Mouse (Mus musculus) embryonic facial prominence, embryonic 13.5 days (tissue): ENCODE measurements around the gene Clrn1. TPM values are rescaled to one million over a fixed set of nuclear protein-coding genes. Genes with fewer than 3 reads are reported as not detected.
"Not testable (repeated sequence)": the region's sequence is repeated elsewhere in the genome, so short reads cannot be mapped to it uniquely, and the experiment has no call there.

Source experiments
- ATAC-seq: fragments of 200-750 bp; cut with Nextera tagmentation; 2 replicates; pipeline ENCODE4 v1.8.0; 2017; ENCODE audit warnings: low read depth; ENCODE audit not compliant: insufficient number of reproducible peaks, insufficient read depth, low FRiP score, low TSS enrichment
- H3K27ac ChIP-seq: fragments of 300-500 bp; sonication (generic); 2 replicates; pipeline ENCODE4 v1.5.1; 2015; ENCODE audit warnings: moderate library complexity, mild to moderate bottlenecking, inconsistent platforms
- H3K27me3 ChIP-seq: fragments of 300-500 bp; sonication (generic); 2 replicates; pipeline ENCODE4 v1.6.1; 2015; ENCODE audit warnings: mild to moderate bottlenecking, inconsistent platforms
- H3K36me3 ChIP-seq: fragments of 300-500 bp; sonication (generic); 2 replicates; pipeline ENCODE4 v1.6.1; 2015; ENCODE audit warnings: mild to moderate bottlenecking, inconsistent platforms
- H3K4me1 ChIP-seq: fragments of 300-500 bp; sonication (generic); 2 replicates; pipeline ENCODE4 v1.6.1; 2015; ENCODE audit warnings: inconsistent platforms
- H3K4me2 ChIP-seq: fragments of 300-500 bp; sonication (generic); 2 replicates; pipeline ENCODE4 v1.6.1; 2015; ENCODE audit warnings: moderate library complexity, mild to moderate bottlenecking, inconsistent platforms
- H3K4me3 ChIP-seq: fragments of 300-500 bp; sonication (generic); 2 replicates; pipeline ENCODE4 v1.5.1; 2015; ENCODE audit warnings: mild to moderate bottlenecking, inconsistent platforms
- H3K9ac ChIP-seq: fragments of 300-500 bp; sonication (generic); 2 replicates; pipeline ENCODE4 v1.6.1; 2015; ENCODE audit warnings: mild to moderate bottlenecking, inconsistent platforms
- H3K9me3 ChIP-seq: fragments of 300-500 bp; sonication (generic); 2 replicates; pipeline ENCODE4 v1.6.1; 2016; ENCODE audit warnings: inconsistent platforms
- WGBS: fragments of 180-500 bp; shearing (Covaris S2); methylation state at CpG from one replicate; pipeline ENCODE4 v1.1.7; 2015; ENCODE audit warnings: mixed read lengths; 5-methylcytosine and 5-hydroxymethylcytosine counted together
- polyA plus RNA-seq: library from polyadenylated mRNA; unstranded; fragments of >200 nt; fragmentation: Nextera tagmentation; extraction: Ambion mirVana; gene quantifications from 2 replicates; pipeline ENCODE4 v1.2.1, GENCODE M21; 2015

The Clrn1 gene
- polyA plus RNA-seq, 1 experiment from 2014 or later, result 2.7 TPM

DNA sequence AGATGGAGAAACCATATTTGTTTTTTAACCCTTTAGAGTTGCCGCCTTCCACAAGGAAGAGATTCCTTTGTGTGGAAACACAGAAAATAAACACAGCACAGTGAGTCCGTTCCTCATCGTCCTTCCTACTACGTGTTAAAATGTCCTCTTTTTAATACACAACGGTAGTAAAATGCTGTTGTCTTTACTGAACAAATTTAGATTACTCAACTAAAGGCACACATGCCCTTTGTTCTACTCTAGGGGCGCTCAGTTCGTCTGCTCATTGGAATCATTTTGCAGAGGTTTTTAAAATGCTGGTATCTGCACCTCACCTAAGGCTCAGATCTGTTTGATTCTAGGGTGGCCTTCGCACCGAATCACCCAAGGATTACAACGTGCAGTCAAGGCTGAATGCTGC lies 2.6 kb upstream of the Clrn1 start:
- Histone ChIP-seq H3K4me3 (no peak overlapping the region), H3K9ac (no peak overlapping the region), H3K4me2 (no peak overlapping the region), H3K27me3 (no peaks in the 10 kb centered on the region; the same call in 1 of the 2 replicates), H3K27ac (no peak overlapping the region), H3K36me3 (no peaks in the 10 kb centered on the region), H3K9me3 (no peaks in the 10 kb centered on the region), H3K4me1 (peaks cover 4% of the 10 kb centered on the region; the same call in 1 of the 2 replicates)
- 92% methylated on average over 10 of the region's 10 CpGs for WGBS
- no peak for ATAC-seq

DNA sequence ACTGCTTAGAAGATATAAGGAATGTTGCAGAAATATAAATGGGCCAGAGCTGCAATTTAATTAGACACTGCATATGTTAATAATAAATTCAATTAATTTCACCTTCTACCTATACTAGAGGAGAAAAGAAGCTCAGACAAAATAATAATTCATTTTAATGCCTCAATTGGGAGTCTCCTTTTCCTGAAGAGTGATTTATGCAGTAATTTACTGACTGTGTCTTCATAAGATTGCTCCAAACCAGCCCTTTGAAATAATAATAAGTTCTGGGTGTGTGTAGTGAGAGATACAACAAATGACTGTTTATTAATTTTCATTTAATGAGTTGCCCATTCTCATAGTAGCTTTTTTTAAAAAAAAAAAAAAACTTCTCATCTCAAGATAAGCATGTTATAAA lies 1.6 kb downstream of the Clrn1 start:
- no peak overlapping the region for H3K27ac ChIP-seq
- no peaks in the 10 kb centered on the region for H3K36me3 ChIP-seq
- H3K9me3 ChIP-seq, result no peaks in the 10 kb centered on the region
- H3K27me3 ChIP-seq, result no peaks in the 10 kb centered on the region
- H3K4me2 ChIP-seq, result no peak overlapping the region
- no peak overlapping the region for H3K9ac ChIP-seq
- no peak for ATAC-seq
- H3K4me3 ChIP-seq, result no peak overlapping the region
- peaks cover 7% of the 10 kb centered on the region for H3K4me1 ChIP-seq

DNA sequence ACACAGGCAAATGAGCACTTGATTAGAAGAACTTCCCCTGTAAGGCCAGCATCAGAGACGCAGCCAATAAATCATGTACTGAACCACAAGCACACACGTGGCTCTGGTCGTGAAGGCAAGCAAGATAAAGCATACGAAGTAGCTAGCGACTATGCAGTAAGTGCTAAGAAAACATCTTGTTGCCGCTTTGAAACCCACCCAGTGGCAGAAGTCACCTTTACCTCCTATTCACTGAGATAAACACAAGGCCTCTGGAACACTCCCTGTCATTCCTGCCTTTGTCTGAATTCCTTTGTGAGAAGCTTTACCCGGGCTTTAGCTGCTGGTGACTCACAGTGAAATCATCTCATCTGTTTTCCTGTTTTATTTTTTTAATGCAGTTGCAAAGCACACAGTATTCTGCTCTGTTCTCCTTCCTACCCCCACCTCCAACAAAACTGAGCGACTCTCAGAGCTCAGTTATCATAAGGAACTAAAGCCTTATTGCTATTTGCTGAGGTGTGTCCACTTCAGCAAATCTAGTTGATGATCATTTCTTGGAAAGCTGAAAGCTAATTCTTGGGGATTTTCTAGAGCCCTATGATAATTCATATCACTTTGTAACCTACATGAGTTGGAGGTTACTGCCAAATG lies 2.1 kb downstream of the Clrn1 start:
- no peaks in the 10 kb centered on the region for H3K27me3 ChIP-seq
- H3K4me1 ChIP-seq, result peaks cover 7% of the 10 kb centered on the region
- WGBS, result 47% methylated on average over 8 of the region's 8 CpGs
- no peak overlapping the region for H3K9ac ChIP-seq
- H3K4me2 ChIP-seq, result no peak overlapping the region
- H3K4me3 ChIP-seq, result no peak overlapping the region
- no peak for ATAC-seq
- H3K36me3 ChIP-seq, result no peaks in the 10 kb centered on the region
- H3K9me3 ChIP-seq, result no peaks in the 10 kb centered on the region
- no peak overlapping the region for H3K27ac ChIP-seq

DNA sequence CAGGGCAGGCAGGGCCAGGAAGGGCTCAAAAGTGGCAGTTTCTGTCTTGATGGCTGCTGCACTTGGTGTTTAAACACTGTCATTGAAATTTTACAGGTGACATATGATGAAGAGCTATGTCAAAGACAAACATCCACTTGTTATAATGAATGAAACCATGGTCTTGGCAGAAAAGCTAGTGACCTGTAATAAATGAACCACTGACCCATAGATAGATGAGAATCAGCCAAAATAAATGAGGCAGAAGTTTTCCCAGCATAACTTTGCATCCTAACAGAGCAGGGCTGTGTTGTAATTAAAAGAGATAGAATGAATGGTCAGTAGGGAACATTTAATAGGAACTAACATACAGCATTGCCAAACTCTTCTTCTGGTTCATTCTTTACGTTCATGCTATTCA lies 4.1 kb downstream of the Clrn1 start:
- no peak overlapping the region for H3K4me2 ChIP-seq
- no peak overlapping the region for H3K9ac ChIP-seq
- H3K36me3 ChIP-seq, result no peaks in the 10 kb centered on the region
- 87% methylated on average over 1 of the region's 1 CpGs for WGBS
- H3K27me3 ChIP-seq, result no peaks in the 10 kb centered on the region
- no peak overlapping the region for H3K4me3 ChIP-seq
- H3K27ac ChIP-seq, result no peak overlapping the region
- H3K9me3 ChIP-seq, result no peaks in the 10 kb centered on the region
- H3K4me1 ChIP-seq, result peaks cover 7% of the 10 kb centered on the region
- no peak for ATAC-seq

DNA sequence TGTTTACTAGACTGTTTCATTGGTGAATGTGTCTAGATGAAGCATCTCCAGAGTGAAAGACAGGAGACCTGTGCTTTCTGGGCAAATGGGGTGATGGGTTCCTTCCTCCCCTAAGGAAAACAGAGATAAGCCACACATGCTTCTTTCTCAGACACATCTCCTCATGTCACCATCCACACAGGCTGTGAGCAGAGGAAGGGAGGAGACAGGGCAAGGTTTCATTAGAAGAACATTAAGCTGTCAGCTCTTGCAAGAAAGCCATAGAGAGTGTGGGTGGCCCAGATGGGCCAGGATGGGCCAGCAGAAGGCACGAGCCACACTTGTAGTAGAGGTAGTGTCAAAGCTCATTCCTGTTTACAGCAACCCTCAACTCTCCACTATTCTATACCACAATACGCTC lies 5.0 kb downstream of the Clrn1 start:
- ATAC-seq, result no peak
- Histone ChIP-seq H3K9me3 (no peaks in the 10 kb centered on the region), H3K4me1 (peaks cover 7% of the 10 kb centered on the region), H3K36me3 (no peaks in the 10 kb centered on the region), H3K4me2 (no peak overlapping the region), H3K9ac (no peak overlapping the region), H3K4me3 (no peak overlapping the region), H3K27me3 (no peaks in the 10 kb centered on the region), H3K27ac (no peak overlapping the region)
- WGBS, result 60% methylated on average over 2 of the region's 2 CpGs

DNA sequence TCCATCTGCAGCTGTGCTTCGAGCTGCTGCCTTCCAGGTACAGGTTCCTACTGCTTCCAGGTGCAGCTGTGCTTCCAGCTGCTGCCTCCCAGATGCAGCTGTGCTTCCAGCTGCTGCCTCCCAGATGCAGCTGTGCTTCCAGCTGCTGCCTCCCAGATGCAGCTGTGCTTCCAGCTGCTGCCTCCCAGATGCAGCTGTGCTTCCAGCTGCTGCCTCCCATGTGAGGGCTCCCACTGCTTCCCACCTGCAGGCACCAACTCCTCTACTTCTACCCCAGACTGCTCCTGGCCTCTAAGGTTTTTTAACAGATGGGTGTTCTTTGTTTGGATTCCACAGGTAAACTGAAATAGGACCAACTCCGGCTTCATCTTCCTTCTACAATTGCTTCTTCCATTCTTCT lies 13.3 kb downstream of the Clrn1 start:
- not testable (repeated sequence) for H3K4me2 ChIP-seq, ATAC-seq, H3K9ac ChIP-seq, H3K9me3 ChIP-seq, H3K4me3 ChIP-seq, H3K27me3 ChIP-seq, H3K36me3 ChIP-seq, H3K4me1 ChIP-seq, H3K27ac ChIP-seq
- WGBS, result 68% methylated on average over 2 of the region's 2 CpGs

DNA sequence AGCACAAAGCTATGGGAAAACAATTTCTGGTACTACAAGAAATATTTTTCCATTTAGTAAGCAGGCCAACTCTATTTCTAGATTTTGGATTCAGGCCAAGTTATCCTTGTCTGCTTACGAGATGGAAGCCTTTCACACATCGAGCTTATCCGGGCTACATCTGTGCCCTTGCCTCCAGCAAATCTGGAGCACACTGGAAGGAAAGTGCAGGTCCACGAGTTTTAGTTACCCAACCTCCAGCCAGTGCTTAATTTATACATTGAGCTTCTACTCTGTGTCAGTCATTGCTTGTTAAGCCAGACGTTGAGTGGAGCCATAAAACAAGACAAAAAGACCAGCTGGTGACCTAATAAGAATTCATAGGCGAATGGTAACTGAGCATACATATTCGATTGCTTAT lies 19.4 kb downstream of the Clrn1 start:
- Histone ChIP-seq H3K4me3 (no peak overlapping the region), H3K4me2 (no peak overlapping the region), H3K4me1 (no peaks in the 10 kb centered on the region), H3K27ac (no peak overlapping the region), H3K9ac (no peak overlapping the region), H3K36me3 (no peaks in the 10 kb centered on the region), H3K9me3 (no peaks in the 10 kb centered on the region), H3K27me3 (no peaks in the 10 kb centered on the region)
- 44% methylated on average over 7 of the region's 7 CpGs for WGBS
- ATAC-seq, result no peak

DNA sequence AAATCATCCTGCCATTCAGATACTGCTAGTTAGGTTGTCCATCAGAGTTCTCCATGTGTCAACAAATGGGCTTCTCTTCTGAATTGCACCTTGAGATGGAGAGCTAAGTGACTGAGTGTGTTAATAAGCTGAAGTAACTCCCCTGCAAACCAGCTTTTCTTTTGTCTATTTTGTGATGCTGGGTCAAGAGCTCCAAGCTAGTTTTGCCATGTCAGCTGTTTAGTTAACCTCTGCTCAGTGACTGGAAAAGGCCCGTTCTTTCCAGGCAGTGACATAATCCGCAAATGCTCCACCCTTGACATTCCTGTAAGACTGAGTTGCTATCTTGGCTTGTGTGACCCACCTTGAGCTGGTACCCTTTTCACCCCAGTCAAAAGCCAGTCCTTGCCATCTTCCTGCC lies 22.2 kb downstream of the Clrn1 start:
- no peaks in the 10 kb centered on the region for H3K27me3 ChIP-seq
- 73% methylated on average over 2 of the region's 2 CpGs for WGBS
- H3K4me3 ChIP-seq, result no peak overlapping the region
- H3K9ac ChIP-seq, result no peak overlapping the region
- H3K4me1 ChIP-seq, result no peaks in the 10 kb centered on the region
- no peak overlapping the region for H3K27ac ChIP-seq
- ATAC-seq, result no peak
- no peaks in the 10 kb centered on the region for H3K9me3 ChIP-seq
- no peaks in the 10 kb centered on the region for H3K36me3 ChIP-seq
- no peak overlapping the region for H3K4me2 ChIP-seq

DNA sequence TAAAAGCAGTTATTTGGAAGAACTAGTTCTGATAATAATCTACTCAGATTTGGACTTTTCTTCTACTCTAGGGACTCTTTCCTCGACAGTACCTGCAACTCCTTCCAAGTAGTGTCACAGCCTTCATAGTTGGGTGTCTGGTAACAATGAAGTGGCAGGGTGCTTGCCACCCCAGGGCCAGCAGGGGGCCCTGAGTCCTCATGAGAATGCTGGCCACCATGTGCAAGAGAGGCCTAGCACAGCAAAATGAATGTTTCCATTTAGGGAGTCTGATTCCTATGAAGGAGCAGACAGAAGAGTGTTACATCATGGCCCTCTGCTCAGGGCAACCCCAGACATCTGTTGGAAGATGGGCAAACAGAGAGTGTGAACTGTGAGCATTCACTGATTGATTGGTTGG lies 41.7 kb downstream of the Clrn1 start:
- Histone ChIP-seq H3K9me3 (no peaks in the 10 kb centered on the region), H3K4me3 (no peak overlapping the region), H3K27ac (no peak overlapping the region), H3K4me2 (no peak overlapping the region), H3K27me3 (no peaks in the 10 kb centered on the region), H3K4me1 (no peaks in the 10 kb centered on the region), H3K36me3 (no peaks in the 10 kb centered on the region), H3K9ac (no peak overlapping the region)
- ATAC-seq, result 0 out of 2 replicates have a peak, but pooled peaks have one; percentile 37
- WGBS, result 52% methylated on average over 1 of the region's 1 CpGs

DNA sequence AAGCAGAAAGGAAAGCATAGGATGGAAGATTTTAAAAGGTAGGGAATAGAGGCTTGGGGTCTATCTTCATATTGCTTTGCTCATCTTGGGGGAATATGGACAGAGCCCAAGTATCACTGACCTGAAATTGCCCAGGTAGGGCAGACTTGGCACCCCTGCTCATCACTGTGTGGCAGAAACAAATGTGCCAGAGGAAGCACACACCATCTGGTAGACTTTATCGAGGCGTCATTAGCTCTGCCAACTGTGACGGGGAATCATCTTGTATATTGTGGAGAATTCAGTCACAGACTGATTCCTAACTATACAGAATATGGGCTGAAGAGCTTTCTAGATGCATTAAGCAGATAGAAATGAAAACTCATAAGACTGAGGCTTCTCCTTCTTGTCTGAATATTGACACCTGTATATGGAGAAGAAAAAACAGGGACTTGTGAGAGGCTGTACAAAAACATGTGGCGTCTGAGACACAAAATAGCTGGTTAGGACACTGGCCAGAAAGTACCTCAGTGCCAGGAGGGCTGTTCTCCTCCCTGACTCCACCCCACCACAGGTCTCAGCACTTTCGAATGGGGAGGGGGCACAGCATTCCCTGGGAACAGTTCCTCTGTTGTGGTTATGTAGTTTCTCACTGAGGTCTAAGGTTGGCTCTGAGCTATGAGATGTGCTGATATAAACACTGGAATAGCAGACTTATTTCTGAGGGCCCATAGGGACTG lies 51.5 kb downstream of the Clrn1 start:
- H3K9me3 ChIP-seq, result no peaks in the 10 kb centered on the region
- H3K27me3 ChIP-seq, result no peaks in the 10 kb centered on the region
- WGBS, result 79% methylated on average over 5 of the region's 5 CpGs
- H3K9ac ChIP-seq, result no peak overlapping the region
- H3K4me2 ChIP-seq, result no peak overlapping the region
- H3K36me3 ChIP-seq, result no peaks in the 10 kb centered on the region
- no peak overlapping the region for H3K4me3 ChIP-seq
- no peaks in the 10 kb centered on the region for H3K4me1 ChIP-seq
- H3K27ac ChIP-seq, result no peak overlapping the region
- ATAC-seq, result no peak

DNA sequence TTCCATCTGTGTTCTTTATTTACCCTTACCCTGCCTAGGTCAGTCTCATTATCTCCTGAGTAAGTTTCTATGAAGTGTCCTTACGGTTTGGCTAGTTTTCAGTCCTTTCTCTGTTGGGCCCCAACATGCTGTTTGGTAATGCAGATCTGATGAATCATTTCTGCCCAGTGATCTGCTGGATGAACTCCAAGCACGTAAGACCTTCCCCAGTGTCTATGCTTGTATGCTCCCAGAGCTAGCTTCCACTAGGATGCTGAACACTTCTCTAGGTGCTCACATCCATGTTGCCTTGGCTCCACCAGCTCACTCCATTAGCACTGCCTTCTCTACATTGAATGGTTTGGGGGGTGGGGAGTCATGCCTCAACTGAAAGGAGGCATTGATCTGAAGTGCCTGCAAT lies 52.3 kb downstream of the Clrn1 start:
- Histone ChIP-seq H3K4me1 (no peaks in the 10 kb centered on the region), H3K4me2 (no peak overlapping the region), H3K4me3 (no peak overlapping the region), H3K27me3 (no peaks in the 10 kb centered on the region), H3K36me3 (no peaks in the 10 kb centered on the region), H3K9ac (no peak overlapping the region), H3K9me3 (no peaks in the 10 kb centered on the region), H3K27ac (no peak overlapping the region)
- 96% methylated on average over 2 of the region's 2 CpGs for WGBS
- ATAC-seq, result no peak

DNA sequence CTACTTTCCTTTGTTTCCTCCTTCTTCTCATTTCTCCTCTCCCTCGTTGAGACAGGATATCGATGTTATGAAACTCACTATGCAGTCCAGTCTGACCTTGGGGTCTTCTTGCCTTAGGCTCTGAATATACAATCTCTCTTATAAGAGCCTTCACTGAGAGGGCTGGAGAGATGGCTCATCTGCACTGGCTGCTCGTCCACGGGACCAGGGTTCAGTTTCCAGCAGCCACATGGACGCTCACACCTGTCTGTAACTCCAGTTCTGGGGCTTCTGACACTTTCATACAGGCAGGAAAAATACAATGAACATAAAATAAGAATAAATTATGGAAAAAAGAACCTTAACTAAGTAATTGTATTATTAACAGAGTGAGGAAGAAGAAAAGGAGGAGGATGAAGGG lies 53.6 kb downstream of the Clrn1 start:
- no peak overlapping the region for H3K27ac ChIP-seq
- no peak overlapping the region for H3K4me2 ChIP-seq
- H3K27me3 ChIP-seq, result no peaks in the 10 kb centered on the region
- H3K9ac ChIP-seq, result no peak overlapping the region
- H3K4me1 ChIP-seq, result no peaks in the 10 kb centered on the region
- H3K36me3 ChIP-seq, result no peaks in the 10 kb centered on the region
- WGBS, result 66% methylated on average over 5 of the region's 5 CpGs
- H3K4me3 ChIP-seq, result no peak overlapping the region
- no peak for ATAC-seq
- H3K9me3 ChIP-seq, result no peaks in the 10 kb centered on the region
